Mouse (Mus musculus) stomach, postnatal 0 days (tissue): ENCODE data around the gene Nfatc4. TPM values are rescaled to one million over a fixed set of nuclear protein-coding genes. Genes with fewer than 3 reads are reported as not detected.
A peak's percentile ranks its signal among the peaks of the same experiment; 100 is the strongest.

Source experiments
- ATAC-seq: fragments of 200-750 bp; cut with Nextera tagmentation; 2 replicates; pipeline ENCODE4 v1.8.0; 2017; ENCODE audit not compliant: low FRiP score, low TSS enrichment
- DNase-seq: peaks from one replicate; pipeline ENCODE4 v3.0.0-alpha.2; 2016; ENCODE audit warnings: low spot score
- H3K27ac ChIP-seq: fragments of 300-500 bp; sonication (generic); replicated peaks from 2 replicates; pipeline ENCODE4 v1.5.1; 2014; ENCODE audit warnings: mild to moderate bottlenecking, control low read depth
- H3K27me3 ChIP-seq: fragments of 300-500 bp; sonication (generic); 2 replicates; pipeline ENCODE4 v1.6.1; 2014; ENCODE audit warnings: low read length; ENCODE audit not compliant: control insufficient read depth, insufficient read depth
- H3K36me3 ChIP-seq: fragments of 300-500 bp; sonication (generic); 2 replicates; pipeline ENCODE4 v1.6.1; 2014; ENCODE audit warnings: low read length, mixed read lengths; ENCODE audit not compliant: control insufficient read depth, insufficient read depth
- H3K4me1 ChIP-seq: fragments of 300-500 bp; sonication (generic); replicated peaks from 2 replicates; pipeline ENCODE4 v1.6.1; 2014; ENCODE audit warnings: antibody characterized with exemption; ENCODE audit not compliant: control insufficient read depth, insufficient read depth
- H3K4me2 ChIP-seq: fragments of 300-500 bp; sonication (generic); replicated peaks from 2 replicates; pipeline ENCODE4 v1.6.1; 2014; ENCODE audit warnings: low read depth, mild to moderate bottlenecking, control low read depth, moderate library complexity
- H3K4me3 ChIP-seq: fragments of 300-500 bp; sonication (generic); 2 replicates; pipeline ENCODE4 v1.5.1; 2014; ENCODE audit warnings: low read depth, low read length, control low read depth
- H3K9ac ChIP-seq: fragments of 300-500 bp; sonication (generic); 2 replicates; pipeline ENCODE4 v1.6.1; 2014; ENCODE audit warnings: mild to moderate bottlenecking, low read length, control low read depth, mixed read lengths
- H3K9me3 ChIP-seq: fragments of 300-500 bp; sonication (generic); 2 replicates; pipeline ENCODE4 v1.6.1; 2016; ENCODE audit warnings: low read length; ENCODE audit not compliant: control insufficient read depth
- CTCF ChIP-seq: IDR thresholded peaks from 2 replicates; pipeline ENCODE4 v1.5.1; 2016; ENCODE audit warnings: antibody characterized with exemption, low read depth, mild to moderate bottlenecking, moderate library complexity
- EP300 ChIP-seq: optimal IDR thresholded peaks from 2 replicates; pipeline ENCODE3; 2016; ENCODE audit warnings: antibody characterized with exemption
- WGBS: fragments of 180-500 bp; shearing (Covaris S2); extraction: QIAGEN DNeasy Blood & Tissue Kit; methylation state at CpG from one replicate; pipeline ENCODE4 v1.1.7; 2014; 5-methylcytosine and 5-hydroxymethylcytosine counted together
- polyA plus RNA-seq: library from polyadenylated mRNA; unstranded; fragments of >200 nt; fragmentation: Nextera tagmentation; extraction: Ambion mirVana; gene quantifications from 2 replicates; pipeline ENCODE4 v1.2.1, GENCODE M21; 2015

The Nfatc4 gene
- polyA plus RNA-seq, 1 experiment from 2014 or later = 11.2 TPM

DNA sequence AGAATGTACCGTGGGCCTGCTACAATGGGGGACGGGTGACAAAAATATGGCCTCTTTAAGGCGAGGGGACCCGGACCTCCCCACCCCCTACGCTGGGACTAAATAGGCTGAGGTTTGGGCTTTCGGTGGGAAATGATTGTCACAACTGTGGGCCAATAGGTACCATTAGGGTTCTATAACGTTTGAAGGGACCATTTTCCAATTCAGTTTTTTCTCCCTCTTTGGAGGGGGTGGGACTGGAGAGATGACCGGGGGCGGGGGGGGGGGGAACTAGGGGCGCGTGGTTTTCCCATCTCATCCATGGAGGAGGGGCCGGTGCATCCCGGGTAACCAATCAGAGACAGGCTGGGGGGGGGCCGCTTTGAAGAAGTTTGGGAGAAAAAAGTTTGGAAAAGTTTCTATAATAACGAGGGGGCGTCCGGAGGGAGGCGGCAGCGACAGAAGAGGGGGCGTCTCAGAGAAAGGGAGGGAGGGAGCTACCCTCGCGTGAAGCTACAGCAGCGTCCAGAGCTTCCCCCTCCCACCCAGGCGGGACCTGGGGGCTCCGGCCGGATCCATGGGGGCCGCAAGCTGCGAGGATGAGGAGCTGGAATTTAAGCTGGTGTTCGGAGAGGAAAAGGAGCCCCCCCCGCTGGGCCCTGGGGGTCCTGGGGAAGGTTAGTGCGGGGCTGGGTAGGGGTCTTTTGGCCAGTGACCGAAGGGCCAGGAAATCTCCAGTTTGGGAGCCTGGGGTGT is 1.7 kb downstream of the Nfatc4 start:
- Histone ChIP-seq H3K9ac (peak overlapping the region; percentile 75), H3K36me3 (no peaks in the 10 kb centered on the region), H3K27me3 (no peaks in the 10 kb centered on the region), H3K27ac (peak overlapping the region; percentile 95), H3K9me3 (no peaks in the 10 kb centered on the region), H3K4me1 (no peaks in the 10 kb centered on the region), H3K4me2 (peak overlapping the region; percentile 86), H3K4me3 (peak overlapping the region; percentile 52)
- DNase-seq = peak; percentile 62
- ATAC-seq = peak; percentile 25; the same call in 1 of the 2 replicates
- 3% methylated on average over 28 of the region's 32 CpGs for WGBS
- TF ChIP-seq CTCF (no peak), EP300 (no peak)

GRCm38 (mm10) chr14:55825216-55826051 is 2.5 kb downstream of the Nfatc4 start:
- no peaks in the 10 kb centered on the region for H3K4me1 ChIP-seq

GRCm38 (mm10) chr14:55826142-55826541 is 3.2 kb downstream of the Nfatc4 start:
- H3K9ac ChIP-seq = peak overlapping the region; percentile 45
- TF ChIP-seq CTCF = no peak
- no peak for TF ChIP-seq EP300

More at GRCm38 (mm10) chr14:55825216-55826051, 2.5 kb downstream of the Nfatc4 start:
- Histone ChIP-seq H3K4me2 (peak overlapping the region; percentile 86), H3K27ac (peak overlapping the region; percentile 88), H3K9ac (peak overlapping the region; percentile 75), H3K27me3 (no peaks in the 10 kb centered on the region), H3K9me3 (no peaks in the 10 kb centered on the region), H3K36me3 (0 out of 2 replicates have a peak, but pooled peaks cover 4% of the 10 kb centered on the region), H3K4me3 (peak overlapping the region; percentile 52)
- peak; percentile 49 for DNase-seq
- TF ChIP-seq CTCF (peak; percentile 43), EP300 (no peak)
- ATAC-seq = no peak
- WGBS = 4% methylated on average over 16 of the region's 37 CpGs

DNA sequence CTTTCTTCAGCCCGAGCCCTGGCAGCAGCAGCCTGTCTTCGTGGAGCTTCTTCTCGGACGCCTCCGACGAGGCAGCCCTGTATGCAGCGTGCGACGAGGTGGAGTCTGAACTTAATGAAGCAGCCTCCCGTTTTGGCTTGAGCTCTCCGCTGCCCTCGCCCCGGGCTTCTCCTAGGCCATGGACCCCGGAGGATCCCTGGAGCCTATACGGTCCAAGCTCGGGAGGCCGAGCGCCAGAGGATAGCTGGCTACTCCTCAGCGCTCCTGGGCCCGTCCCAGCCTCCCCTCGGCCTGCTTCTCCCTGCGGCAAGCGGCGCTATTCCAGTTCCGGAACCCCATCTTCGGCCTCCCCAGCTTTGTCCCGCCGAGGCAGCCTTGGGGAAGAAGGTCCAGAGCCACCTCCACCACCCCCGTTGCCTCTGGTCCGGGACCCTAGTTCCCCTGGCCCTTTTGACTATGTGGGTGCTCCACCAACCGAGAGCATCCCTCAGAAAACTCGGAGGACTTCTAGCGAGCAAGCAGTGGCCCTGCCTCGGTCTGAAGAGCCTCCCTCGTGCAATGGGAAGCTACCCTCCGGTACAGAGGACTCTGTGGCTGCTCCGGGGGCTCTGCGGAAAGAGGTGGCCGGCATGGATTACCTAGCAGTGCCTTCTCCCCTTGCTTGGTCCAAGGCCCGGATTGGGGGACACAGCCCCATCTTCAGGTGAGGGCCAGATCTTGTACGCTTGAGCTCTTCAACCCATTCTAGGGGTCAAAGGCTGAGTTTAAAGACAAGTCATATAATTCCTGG is 3.8 kb downstream of the Nfatc4 start:
- Histone ChIP-seq H3K36me3 (0 out of 2 replicates have a peak, but pooled peaks cover 4% of the 10 kb centered on the region), H3K4me2 (peak overlapping the region; percentile 86), H3K4me3 (peak overlapping the region; percentile 52), H3K27me3 (no peaks in the 10 kb centered on the region), H3K4me1 (no peaks in the 10 kb centered on the region), H3K27ac (peak overlapping the region; percentile 88; the same call in 1 of the 2 replicates), H3K9ac (peak overlapping the region; percentile 45), H3K9me3 (no peaks in the 10 kb centered on the region)
- 30% methylated on average over 41 of the region's 41 CpGs for WGBS
- ATAC-seq (no peak), DNase-seq (no peak)
- no peak for TF ChIP-seq EP300
- TF ChIP-seq CTCF = no peak

More at GRCm38 (mm10) chr14:55826142-55826541, 3.2 kb downstream of the Nfatc4 start:
- Histone ChIP-seq H3K4me1 (no peaks in the 10 kb centered on the region), H3K27me3 (no peaks in the 10 kb centered on the region), H3K9me3 (no peaks in the 10 kb centered on the region), H3K27ac (peak overlapping the region; percentile 88), H3K4me3 (peak overlapping the region; percentile 52), H3K4me2 (peak overlapping the region; percentile 86), H3K36me3 (0 out of 2 replicates have a peak, but pooled peaks cover 4% of the 10 kb centered on the region)
- DNase-seq = no peak
- WGBS = 19% methylated on average over 15 of the region's 15 CpGs
- no peak for ATAC-seq

DNA sequence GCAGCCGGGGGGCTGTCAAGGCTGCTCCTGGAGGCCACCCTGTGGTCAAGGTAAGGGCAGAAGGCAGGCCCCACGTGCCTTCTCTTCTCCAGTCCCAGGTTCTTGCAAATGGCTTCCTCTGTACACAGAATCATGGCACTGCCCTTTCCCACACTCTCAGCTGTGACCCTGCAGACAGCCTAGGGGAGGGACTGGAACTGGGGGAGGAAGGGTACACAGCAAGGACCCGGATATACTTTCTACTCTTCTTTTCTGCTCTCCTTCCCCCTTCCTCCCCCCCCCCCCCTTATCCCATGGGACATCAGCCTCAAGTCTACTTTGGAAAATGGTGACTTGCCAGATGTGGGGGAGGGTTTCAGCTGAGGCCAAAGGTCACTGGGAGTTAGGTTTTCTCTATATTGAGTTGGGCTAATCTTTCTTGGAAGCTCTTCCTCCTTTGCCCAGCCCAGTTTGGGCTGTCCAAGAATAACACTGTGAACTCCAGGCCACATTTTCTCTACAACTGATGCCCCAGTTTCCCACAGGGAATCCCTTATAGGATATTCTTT is 5.8 kb downstream of the Nfatc4 start:
- ATAC-seq (no peak), DNase-seq (no peak)
- H3K9ac ChIP-seq = no peak overlapping the region
- peak overlapping the region; percentile 5; the same call in 1 of the 2 replicates for H3K27ac ChIP-seq
- TF ChIP-seq CTCF (no peak), EP300 (no peak)
- H3K27me3 ChIP-seq = no peaks in the 10 kb centered on the region
- WGBS = 35% methylated on average over 3 of the region's 3 CpGs
- H3K4me3 ChIP-seq = no peak overlapping the region
- no peak overlapping the region for H3K4me2 ChIP-seq
- no peaks in the 10 kb centered on the region for H3K4me1 ChIP-seq
- H3K9me3 ChIP-seq = no peaks in the 10 kb centered on the region
- 0 out of 2 replicates have a peak, but pooled peaks cover 4% of the 10 kb centered on the region for H3K36me3 ChIP-seq
